Mouse (Mus musculus) CD4-positive helper T cell, adult 2 months (primary cell): ENCODE measurements around the gene Srebf1.

Source experiments
- DNase-seq: peaks from one replicate; pipeline ENCODE4 v3.0.0-alpha.2; 2012; ENCODE audit warnings: low read depth, missing footprints, low spot score

The Srebf1 gene

DNA sequence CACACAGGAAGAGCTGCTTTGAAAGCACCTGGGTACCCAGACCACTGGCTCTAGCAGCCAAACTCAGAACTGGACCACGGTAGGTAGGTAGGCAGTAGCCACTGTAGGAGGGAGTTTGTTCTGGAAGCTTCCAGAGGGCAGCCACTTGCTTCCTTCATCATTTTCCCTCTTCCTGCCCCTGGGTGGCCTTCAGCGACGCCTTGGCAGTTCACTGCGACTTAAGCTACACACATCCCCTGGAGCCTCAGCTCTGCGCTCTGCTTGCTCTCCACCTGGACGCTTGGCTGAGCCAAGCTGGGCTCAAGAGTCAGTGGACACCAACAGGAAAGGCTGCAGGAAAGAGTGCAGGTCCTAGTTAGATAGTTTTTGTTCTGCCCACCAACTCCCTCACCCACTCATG, 44.4 kb downstream of the Srebf1 start:
- no peak for DNase-seq

DNA sequence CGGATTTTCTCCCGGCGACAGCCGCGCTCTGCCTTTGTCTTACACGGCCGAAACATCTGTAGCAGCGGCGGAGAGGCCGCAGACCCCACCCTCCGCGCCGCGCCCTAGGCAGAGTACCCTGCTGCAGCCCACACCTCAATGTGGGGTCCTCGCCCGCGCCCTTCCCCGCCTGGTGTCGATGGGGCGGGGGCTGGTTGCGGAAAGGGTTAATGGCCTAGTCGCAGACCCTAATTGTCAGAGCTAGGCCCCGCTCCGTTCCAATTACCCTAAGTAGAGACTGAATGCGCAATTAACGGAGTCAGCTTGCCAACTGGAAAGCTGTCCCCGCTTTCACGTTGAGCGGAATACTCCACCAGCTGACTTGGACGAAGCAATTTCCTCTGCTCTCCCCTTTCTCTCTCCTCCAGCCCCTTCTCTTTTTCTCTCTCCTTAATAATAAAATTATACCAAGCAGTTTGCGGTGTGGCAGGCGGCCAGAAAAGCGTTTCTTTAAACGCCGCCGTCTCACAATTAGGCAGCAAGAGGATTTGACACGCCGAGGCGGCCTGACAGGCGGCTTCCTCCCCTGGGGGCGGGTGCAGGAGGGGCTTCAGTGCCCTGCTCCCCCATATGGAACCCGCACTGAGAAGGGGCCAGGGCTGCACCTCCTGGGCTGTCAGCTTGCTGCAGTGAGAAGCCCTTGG, 45.3 kb downstream of the Srebf1 start:
- DNase-seq = no peak

DNA sequence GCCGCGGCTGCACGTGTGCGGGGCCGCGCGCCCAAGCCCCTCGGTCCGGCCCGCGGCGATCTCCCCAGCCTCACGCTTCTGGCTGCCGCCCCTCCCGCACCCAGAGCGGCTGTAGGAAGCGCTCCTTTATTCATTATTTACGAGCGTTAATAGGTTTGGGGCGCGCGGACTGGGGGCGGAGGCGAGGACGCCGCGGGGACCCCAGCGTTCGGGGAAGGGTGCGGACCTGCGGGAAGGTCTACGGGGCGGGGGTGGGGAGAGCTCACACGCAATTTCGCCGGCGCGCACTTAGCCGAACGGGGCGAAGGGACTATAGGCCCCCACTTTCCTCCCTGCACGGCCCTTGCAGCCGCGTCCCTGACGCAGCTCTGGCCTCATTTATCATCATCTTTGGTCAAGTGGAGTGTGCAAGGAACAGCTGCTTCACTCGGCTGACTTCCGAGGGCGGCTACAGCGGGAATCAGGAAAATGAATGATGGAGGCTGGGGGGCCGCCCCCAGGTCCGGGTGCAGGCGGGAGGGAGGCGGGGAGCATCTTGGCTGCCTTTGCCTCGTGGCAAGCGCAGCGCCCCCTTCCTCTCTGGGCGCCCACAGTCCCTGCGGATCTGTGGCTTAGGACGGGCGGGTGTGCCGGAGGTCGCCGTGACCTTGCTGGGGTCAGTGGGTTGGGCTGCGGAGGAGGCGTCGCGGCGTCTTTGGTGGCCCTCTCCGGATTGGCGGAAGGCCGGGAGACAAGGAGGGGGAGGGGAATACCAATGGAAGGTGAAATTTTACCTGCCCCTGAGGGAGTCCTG, 46.0 kb downstream of the Srebf1 start:
- DNase-seq = peak; percentile 61

DNA sequence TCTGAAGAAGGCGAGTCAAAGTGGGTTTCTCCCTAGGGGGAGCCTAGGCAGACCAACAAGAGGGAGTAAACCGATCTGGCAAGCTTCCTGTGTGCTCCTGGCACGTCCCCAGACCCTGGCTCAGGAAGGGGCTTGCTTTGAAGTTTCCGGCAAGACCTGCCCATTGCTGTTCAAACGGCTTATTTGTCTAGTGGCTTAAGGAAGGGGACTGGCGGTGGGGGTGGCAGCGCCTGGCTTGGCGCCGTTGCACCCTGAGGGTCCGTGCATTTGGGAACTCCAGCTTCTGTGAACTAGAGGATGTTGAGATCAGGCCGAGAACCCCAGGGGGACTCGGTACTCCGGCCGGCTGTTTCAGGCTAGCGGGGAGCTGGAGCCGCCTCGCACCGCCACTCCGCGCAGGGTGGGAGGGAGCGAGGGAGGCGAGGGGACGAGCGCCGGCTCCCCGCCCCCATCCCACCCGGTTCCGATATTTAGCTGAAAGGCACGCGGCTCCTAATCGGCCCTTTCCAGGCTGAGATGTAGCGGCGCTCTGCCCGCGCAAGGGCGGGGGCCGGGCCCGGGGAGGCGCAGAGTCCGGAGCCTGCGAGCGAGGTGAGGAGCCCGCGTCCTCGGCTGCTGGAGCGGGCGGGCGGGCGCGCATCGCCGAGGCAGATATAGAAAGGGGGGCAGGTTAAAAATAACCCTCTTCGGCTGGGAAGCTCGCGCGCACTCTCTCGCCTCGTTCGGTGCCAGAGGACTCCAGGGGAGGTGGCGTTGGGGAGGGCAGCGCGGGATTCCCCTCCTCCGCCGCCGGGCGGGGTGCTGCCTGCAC, 46.8 kb downstream of the Srebf1 start:
- DNase-seq = peak; percentile 39

DNA sequence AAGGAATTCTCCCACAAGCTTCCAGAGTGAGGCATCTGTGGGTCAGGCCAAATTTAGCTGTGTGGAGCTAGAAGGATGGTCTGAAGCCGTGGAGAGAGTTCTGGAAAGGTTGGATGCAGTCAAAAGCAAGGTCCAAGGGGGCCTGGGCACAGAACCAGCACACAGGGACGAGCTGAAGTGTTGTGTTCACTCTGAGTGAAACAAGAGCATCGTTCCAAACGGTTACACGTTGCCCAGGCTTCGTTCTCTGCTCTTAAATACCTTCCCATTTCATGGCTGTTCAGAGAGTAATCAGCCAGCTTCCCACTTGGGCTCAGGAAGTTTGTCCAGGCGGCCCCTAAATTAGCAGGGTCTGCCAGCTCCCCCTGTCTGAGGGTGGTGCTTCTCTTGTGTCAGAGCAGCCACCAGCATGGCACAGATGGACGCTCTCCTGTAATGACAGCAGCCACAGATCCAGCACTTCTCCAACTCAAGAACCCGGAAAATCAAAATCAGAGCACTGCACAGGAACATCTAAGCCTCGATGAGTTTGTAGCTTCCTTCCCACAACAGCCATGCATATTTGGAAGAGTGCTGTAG, 48.7 kb downstream of the Srebf1 start:
- no peak for DNase-seq

DNA sequence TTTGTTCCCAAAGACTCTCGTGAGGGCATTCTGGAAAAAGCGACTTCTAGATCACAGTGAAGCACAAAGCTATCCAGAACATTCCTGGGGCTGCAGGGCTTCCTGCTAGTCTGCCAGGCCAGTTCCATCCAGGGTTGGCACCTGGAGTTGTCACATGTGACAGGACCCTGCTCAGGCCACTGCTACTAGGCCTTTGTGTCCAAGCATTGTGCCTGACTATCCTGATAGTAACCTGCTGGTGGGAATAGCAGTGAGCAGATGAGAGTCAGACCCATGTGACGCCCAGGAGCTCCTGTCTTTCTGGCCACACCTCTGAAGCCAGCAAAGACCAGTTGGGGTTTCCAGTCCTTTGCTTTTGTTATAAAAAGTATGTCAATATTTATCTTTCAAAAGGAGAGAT, 50.3 kb downstream of the Srebf1 start:
- no peak for DNase-seq

DNA sequence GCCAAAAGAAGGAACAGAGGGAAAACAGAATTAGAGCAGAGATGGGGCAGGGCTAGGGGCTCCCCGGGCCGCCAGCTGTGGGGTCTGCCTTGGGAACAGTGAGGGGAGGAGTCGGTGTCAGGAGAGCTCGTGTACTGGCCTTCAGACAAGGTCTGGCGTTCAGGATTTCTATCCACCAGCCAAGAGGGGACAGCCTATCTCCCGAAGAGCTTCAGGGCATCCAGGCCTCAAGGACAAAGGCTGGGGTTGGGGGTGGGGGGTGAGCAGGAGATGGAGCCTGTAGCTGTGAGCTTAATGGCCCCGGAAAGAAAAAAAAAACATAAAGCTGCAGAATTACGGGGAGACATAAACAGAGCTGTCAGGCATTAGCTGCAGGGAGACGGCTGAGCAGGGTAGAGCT, 53.6 kb downstream of the Srebf1 start:
- DNase-seq = no peak

DNA sequence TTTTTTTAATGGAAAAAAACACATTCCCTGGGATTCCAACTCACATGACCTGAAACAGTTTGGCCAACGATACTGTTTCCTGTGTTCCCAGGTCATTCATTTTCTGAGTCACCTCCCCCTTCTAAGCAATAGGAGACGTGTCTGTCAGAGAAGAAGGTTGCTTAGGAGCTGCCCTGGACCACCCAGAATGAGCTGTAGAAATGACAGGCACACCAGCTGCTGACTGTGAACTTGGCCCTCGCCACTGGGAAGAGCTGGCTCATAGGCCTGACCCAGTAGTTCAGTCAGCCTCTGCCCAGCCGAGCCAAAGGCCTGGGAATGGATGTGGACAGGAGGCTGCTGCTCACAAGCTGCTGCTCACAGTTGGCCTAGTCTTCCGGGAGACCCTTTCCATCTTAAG, 57.3 kb downstream of the Srebf1 start:
- no peak for DNase-seq

DNA sequence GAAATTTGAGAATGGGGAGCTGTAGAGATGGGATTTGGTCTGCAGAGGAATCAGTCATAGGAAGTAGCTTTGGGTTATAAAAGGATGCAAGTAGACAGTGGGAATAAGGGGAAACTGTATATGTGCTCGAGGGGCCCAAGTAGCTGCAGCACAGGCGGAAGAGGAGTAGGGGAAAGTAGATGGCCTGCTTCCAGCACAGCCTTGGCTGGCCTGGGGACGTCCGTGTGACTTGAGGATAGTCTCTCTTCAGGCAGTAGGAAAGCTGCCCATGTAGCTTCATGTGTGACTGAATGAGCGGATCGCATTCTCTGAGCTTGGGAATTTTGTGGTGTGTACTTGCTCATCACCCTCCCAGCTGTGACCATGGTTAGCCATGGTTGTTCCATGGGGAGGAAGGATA, 57.9 kb downstream of the Srebf1 start:
- DNase-seq = no peak

DNA sequence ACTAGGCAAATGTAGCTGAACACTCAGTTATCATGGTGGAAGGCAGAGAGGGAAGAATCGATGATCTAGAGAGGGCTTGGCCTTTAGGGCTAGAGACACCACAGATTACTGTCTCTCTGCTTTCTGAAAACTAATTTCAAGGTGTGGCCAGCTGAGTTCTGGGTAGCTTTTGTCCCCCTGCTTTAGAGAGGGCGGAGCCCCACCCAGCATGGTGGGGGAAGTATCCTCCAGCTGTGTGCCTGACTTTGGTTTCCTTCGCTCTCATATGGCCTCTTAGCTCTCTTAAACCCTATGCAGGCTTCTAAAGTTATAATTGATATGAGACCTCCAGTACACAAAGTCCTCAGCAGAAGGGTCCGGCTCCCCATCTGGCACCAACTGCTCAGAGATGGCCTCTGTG, 59.0 kb downstream of the Srebf1 start:
- no peak for DNase-seq

DNA sequence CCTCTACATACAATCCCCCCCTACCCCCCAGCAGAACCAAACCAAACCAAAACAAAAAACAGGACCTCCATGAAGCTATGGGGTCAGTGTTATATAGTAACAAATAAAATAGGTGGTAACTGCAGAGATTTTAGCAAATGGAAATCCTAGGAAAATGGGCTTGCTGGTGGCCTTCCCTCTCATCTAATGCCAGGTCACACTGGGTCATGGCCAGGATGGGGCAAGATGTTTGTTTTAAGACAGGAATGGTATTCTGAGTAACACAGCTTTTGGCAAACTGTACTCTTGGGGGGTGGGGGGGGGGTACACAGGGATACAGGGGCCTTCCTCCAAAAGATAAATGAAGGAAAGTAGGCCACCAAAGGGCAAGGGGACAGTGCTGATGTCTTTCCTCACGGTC, 59.8 kb downstream of the Srebf1 start:
- no peak for DNase-seq

DNA sequence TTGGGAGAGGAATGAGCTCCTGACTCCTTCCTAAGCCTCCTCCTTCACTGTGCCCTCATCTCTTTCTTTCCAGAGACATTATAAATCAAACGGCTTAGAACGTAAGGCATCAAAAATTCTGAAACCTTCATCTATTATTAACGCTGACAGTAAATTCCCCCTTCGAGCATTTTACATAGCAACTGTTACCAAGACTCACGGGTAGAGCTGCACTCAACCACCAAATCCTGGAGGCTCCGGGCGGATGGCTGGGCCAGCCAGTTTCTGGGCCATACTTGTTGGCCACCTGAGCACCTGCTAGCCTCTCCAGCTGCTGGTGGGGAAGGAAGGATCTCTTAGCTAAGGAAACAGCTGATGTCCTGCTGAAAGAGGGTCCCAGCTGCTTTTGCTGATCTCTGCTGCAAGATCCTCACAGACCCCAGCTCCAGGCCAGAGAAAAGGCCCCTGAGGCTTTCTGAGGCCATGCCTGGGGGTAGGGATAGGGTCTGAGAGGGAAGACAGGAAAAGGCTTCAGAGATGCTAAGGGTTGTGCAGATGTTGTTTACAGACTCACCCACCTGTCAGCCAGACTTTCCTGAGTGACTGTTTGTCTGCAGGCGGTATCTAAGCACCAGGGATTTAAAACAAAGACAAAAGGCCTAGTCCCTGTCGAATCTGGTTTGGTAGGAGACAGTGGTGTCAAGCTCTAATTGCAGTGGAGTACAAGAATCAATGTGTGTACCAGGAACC, 61.1 kb downstream of the Srebf1 start:
- no peak for DNase-seq

DNA sequence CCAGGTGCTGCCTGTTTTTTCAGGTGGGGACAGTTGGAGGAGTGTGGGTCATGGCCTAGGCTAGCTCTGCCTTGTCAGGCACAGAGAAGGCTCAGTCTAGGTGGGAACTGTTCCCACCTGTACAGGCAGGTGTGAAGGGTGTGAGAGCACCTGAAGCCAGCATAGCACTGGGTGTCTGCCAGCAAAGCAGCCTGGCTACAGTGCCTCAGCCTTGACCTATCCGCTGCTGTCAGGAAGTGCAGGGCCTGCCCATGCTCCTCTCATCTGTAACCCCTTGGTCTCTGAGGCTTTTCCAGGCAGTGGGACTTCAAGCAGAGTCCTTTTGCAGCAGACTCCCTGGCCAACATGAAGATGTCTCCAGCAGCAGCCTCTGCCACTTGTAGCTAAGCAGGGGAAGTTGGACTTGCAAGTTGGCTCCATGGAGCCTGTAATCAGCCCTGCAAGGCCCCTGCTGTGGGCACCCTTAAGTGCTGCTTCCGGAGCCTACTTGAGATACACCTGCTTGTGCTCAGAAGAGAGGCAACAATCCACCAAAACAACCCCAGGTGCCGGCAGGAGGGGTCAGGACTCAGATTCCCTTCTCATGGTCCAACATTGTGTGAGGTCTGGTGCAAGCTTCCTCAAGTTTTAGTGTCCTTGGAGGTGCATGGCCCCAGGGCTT, 61.8 kb downstream of the Srebf1 start:
- DNase-seq = no peak

DNA sequence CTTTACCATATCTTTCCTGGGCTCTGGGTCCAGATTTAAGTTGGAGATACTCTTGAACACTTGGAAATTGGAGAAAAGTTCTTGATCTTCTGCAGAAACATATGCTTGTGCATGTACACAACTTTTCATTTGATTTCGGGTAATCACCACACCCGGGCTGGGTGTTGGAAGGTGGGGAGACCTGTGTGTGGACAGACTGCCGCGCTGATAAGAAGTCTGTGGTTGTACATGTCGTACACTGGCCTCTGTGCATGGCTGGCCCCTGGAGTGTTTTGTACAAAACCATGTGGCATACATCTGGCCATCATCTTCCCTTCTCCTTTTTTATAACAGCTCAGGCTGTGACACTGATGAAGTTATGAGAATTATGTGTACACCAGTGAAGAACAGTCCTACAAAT, 62.4 kb downstream of the Srebf1 start:
- no peak for DNase-seq

DNA sequence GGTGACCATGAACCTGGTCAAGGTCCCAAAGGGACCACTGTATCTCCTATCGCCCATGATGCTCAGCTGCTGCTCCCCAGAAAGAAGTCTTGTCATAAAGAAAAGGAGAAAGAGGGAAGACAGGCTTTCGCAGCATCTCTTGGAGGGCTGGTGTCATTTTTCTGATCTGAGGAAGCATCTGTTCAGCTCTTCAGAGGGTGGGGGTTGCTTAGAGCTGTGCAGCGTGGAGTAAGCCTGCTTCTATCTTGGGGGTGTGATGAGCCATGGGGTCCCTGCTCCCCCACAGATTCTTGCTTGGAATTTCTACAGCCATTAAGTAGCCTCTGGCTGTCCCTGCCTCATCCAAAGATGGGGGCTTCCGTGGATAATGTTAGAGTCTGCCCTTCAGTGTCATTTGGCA, 64.1 kb downstream of the Srebf1 start:
- DNase-seq = no peak

DNA sequence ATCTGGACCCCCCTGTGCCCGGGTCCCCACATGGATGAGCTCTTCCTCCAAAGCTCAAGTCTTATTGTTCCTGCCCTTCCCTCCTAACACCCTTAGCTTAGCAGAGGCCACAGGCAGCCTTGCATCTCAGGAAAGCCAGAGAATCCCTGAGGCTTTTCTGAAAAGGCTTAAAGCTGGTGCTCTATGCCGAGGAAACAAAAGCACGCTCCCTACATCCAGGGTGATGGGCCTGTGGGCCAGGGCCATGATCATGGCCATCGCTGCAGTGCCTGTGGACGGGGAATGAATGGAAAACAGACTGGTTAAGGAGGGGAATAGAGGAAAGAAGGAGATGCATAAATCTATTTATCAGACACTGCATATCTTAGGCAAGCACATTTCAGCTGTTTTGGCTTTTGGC, 66.7 kb downstream of the Srebf1 start:
- DNase-seq = no peak

DNA sequence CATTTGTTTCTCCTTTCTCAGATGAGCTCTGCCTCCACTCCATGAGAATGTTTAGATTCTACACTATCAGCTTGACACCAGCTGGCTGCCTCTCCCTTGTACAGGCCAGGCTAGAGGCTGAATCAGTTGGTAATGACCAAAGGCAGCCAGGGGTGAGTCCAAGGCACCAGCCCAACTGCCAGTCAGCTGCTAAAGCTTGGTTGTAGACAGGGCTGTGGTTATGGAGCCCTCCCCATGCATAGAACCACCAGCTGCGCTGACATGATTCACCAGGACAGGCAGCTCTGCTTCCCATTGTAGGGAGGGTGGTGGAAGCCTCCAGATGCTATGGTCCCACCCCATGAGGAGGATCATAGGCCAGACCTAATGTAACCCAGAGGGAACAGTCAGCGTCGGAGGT, 68.4 kb downstream of the Srebf1 start:
- no peak for DNase-seq

DNA sequence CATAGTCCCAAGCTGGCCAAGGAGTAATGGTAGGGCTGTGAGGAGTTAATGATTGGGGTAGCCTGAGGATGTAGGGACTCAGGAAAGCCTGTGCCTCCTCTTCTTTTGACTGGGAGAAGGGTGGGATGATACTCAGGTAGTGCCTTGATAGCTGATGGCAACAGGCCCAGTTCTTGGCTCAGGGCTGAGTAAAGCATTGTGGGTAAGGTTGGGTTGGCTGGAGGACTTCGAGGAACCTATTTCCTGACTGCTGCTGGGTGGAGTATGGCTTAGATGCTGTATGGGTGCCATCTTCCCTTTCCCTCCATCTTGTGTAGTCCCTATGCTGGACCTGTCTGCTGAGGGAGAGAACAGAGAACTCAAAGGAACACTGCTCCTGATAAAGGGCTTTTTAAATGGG, 70.0 kb downstream of the Srebf1 start:
- DNase-seq = no peak

DNA sequence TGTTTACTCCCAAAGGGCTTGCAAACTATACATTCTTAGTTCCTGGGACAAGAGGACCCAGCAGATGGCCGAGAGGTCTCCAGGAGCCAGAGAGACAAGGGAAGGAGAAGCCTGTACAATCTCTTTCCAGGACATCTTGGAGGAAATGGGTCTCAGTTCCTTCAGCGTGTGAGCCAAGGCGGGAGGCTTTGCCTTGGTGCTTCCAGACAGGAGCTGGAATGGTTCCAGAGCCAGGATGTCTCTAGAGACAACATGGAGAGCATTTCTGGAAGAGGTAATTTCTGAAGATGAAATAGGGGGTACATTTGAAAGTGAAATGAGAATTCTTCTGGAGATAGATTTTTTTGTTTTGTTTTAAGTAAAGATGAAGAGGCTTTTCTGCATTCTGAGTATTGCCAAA, 71.7 kb downstream of the Srebf1 start:
- DNase-seq = no peak
